Mouse (Mus musculus) megakaryocyte, embryonic 14.5 days (primary cell): Measurements from ENCODE around the gene Pafah1b1. TPM values are rescaled to one million over a fixed set of nuclear protein-coding genes. Genes with fewer than 3 reads are reported as not detected.

Experiments used
- H3K27me3 ChIP-seq: replicated peaks from 2 replicates; pipeline ENCODE3; 2012; ENCODE audit warnings: inconsistent platforms
- H3K36me3 ChIP-seq: replicated peaks from 2 replicates; pipeline ENCODE3; 2012; ENCODE audit warnings: low read length, inconsistent platforms, mixed read lengths
- H3K4me1 ChIP-seq: 2 replicates; pipeline ENCODE4 v1.6.1; 2012; ENCODE audit warnings: inconsistent platforms
- H3K4me3 ChIP-seq: replicated peaks from 2 replicates; pipeline ENCODE3; 2012; ENCODE audit warnings: moderate library complexity, mild to moderate bottlenecking, inconsistent platforms
- H3K9me3 ChIP-seq: 2 replicates; pipeline ENCODE4 v1.6.1; 2012; ENCODE audit warnings: inconsistent platforms
- FLI1 ChIP-seq: IDR thresholded peaks from 2 replicates; pipeline ENCODE4 v1.6.1; 2012; ENCODE audit warnings: low read length, inconsistent platforms, mixed read lengths
- GATA1 ChIP-seq: IDR thresholded peaks from 3 replicates; pipeline ENCODE4 v1.6.1; 2012; ENCODE audit warnings: mixed read lengths, low read length, inconsistent platforms, borderline replicate concordance
- polyA plus RNA-seq: library from polyadenylated mRNA; stranded (reverse); fragments of >175 nt; gene quantifications from 2 replicates; pipeline ENCODE4 v1.2.3, GENCODE M21; 2012; ENCODE audit warnings: low replicate concordance; ENCODE audit not compliant: insufficient read depth

The Pafah1b1 gene
- 10.5 and 11.5 TPM in 2 replicates for polyA plus RNA-seq

DNA sequence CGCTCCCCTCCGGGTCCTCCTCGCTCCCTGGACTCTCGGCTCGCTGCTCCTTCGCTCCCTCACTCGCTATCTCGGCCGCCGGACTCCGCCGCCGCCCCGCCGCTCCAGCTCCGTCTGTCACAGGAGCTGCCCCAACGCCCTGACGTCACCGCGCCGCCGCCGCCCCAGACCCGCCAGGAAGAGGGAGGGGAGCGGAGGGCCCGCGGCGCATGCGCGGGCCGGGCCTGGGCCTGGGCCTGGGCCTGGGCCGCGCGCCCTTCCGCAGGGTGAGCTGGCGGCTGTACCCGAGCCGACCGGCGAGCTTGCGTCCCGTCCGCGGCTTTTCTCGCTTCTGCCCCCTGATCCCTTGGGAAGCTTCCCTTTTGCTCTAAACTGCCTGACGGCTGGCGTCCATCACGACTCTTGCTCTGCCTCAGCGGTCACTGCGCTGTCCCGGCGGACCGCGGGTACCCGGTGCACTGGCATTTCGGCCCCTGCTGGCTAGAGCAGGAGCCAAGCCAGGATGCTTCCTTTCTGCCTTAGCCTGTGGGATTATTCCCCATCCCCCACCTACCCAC is at the start of gene Pafah1b1:
Gene Pafah1b1, minus strand, starts transcription at position 436 of the 557 bp plus-strand sequence.
- Histone ChIP-seq H3K9me3 (no peaks in the 10 kb centered on the region), H3K4me1 (peaks cover 33% of the 10 kb centered on the region), H3K36me3 (peaks cover 5% of the 10 kb centered on the region), H3K27me3 (no peaks in the 10 kb centered on the region), H3K4me3 (peak within 1 kb of the TSS; percentile 99)
- TF ChIP-seq FLI1 = no peak

DNA sequence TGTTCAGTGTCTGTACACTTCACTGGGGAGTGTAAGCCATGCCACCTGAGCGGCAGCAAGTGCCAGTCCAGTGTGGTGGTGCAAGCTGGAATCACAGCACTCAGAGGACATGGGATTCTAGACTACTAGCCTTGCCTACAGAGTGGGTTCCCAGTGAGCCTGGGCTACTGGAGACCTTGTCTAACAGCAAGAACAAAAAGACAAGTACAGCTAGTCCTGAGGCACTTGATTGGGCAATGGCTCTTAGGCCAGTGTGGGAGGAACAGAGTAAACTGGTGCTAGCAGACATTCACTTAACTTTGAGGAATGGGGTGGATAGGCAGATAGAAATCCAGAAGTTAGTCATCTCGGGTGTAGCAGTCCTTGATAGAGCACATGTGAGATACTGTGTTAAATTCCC is 47.9 kb upstream of the Pafah1b1 start:
- TF ChIP-seq FLI1 (no peak), GATA1 (no peak)
- H3K36me3 ChIP-seq = peaks cover 48% of the 10 kb centered on the region
- H3K4me3 ChIP-seq = peak overlapping the region; percentile 5
- H3K4me1 ChIP-seq = peaks cover 35% of the 10 kb centered on the region
- no peaks in the 10 kb centered on the region for H3K9me3 ChIP-seq
- H3K27me3 ChIP-seq = no peaks in the 10 kb centered on the region

GRCm38 (mm10) chr11:74771650-74772049 is 47.2 kb upstream of the Pafah1b1 start:
- peaks cover 2% of the 10 kb centered on the region for H3K27me3 ChIP-seq
- peaks cover 41% of the 10 kb centered on the region for H3K36me3 ChIP-seq
- peak overlapping the region; percentile 96 for H3K4me3 ChIP-seq
- no peaks in the 10 kb centered on the region for H3K9me3 ChIP-seq
- TF ChIP-seq FLI1 (no peak), GATA1 (no peak)
- peaks cover 35% of the 10 kb centered on the region for H3K4me1 ChIP-seq

- no peaks in the 10 kb centered on the region for H3K9me3 ChIP-seq
- peaks cover 37% of the 10 kb centered on the region for H3K36me3 ChIP-seq
- peak overlapping the region; percentile 96 for H3K4me3 ChIP-seq
- H3K4me1 ChIP-seq = peaks cover 35% of the 10 kb centered on the region
- peaks cover 2% of the 10 kb centered on the region for H3K27me3 ChIP-seq
- no peak for TF ChIP-seq FLI1
- no peak for TF ChIP-seq GATA1
Measured at GRCm38 (mm10) chr11:74771234-74771633, 46.8 kb upstream of the Pafah1b1 start.

- TF ChIP-seq FLI1 (no peak), GATA1 (no peak)
- no peaks in the 10 kb centered on the region for H3K9me3 ChIP-seq
- H3K4me1 ChIP-seq = peaks cover 35% of the 10 kb centered on the region
- peaks cover 32% of the 10 kb centered on the region for H3K36me3 ChIP-seq
- H3K4me3 ChIP-seq = peak within 1 kb of the TSS; percentile 96
- peaks cover 2% of the 10 kb centered on the region for H3K27me3 ChIP-seq
Measured at GRCm38 (mm10) chr11:74770595-74771207, 46.2 kb upstream of the Pafah1b1 start, which contains the start of gene Mettl16. Mettl16 (plus strand) TSS chr11:74770830.

DNA sequence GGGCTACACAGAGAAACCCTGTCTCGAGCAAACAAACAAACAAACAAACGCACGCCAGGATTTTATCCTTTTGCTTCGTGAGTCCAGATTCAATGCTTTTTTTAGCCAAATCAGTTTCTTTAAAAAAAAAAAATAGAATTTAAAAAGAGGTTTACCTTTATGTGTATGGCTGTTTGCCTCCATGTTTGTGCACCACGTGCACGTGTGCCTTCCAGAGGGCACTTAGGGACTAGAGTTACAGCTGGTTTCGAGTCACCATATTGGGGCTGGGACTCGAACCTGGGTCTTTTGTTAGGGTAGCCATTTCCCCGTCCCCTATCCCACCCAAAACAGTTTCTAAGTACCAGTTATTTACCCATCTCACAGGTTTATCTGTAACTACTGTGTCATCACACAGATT is 45.6 kb upstream of the Pafah1b1 start:
- Histone ChIP-seq H3K4me1 (peaks cover 35% of the 10 kb centered on the region), H3K27me3 (peaks cover 2% of the 10 kb centered on the region), H3K9me3 (no peaks in the 10 kb centered on the region), H3K36me3 (peaks cover 26% of the 10 kb centered on the region), H3K4me3 (peak overlapping the region; percentile 96)
- TF ChIP-seq FLI1 (no peak), GATA1 (no peak)

DNA sequence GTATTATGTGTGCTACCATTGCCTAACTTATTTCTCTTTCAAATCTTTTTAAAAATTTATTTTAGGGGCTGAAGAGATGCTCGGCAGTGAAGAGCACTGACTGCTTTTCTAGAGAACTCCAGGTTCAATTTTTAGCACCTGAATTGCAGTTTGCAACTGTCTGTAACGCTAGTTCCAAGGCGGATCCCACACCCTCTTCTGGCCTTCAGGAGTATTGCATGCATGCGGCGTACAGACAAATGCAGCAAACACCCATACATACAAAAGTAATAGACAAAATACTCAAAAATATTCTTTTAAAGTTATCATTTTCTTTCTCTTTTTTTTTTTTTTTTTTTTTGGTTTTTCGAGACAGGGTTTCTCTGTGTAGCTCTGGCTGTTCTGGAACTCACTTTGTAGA is 43.6 kb upstream of the Pafah1b1 start:
- H3K4me3 ChIP-seq = no peak overlapping the region
- peaks cover 6% of the 10 kb centered on the region for H3K36me3 ChIP-seq
- H3K4me1 ChIP-seq = peaks cover 36% of the 10 kb centered on the region
- H3K9me3 ChIP-seq = no peaks in the 10 kb centered on the region
- peaks cover 8% of the 10 kb centered on the region for H3K27me3 ChIP-seq
- TF ChIP-seq GATA1 = no peak
- no peak for TF ChIP-seq FLI1

DNA sequence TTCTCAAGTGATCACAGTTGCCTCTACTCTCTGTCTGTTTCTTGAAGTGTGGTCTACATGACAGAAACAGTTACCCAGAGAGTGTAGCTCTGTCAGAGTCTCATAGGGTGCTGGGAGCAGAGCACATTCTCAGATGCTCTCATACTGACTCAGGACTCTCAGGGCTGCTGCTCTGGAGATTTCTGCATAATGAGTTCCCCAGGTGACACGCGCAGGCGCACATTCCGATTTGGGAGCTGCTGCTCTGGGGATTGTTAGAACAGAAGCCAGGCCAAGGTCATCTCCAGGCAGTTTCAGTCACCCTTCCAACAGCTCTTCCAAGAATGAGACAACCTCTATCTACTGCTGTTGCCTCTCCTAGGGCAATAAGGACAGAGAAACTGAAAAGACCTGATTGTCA is 43.0 kb upstream of the Pafah1b1 start:
- TF ChIP-seq FLI1 (no peak), GATA1 (no peak)
- H3K27me3 ChIP-seq = peaks cover 10% of the 10 kb centered on the region
- no peak overlapping the region for H3K4me3 ChIP-seq
- H3K9me3 ChIP-seq = no peaks in the 10 kb centered on the region
- H3K36me3 ChIP-seq = peaks cover 2% of the 10 kb centered on the region
- H3K4me1 ChIP-seq = peaks cover 30% of the 10 kb centered on the region

DNA sequence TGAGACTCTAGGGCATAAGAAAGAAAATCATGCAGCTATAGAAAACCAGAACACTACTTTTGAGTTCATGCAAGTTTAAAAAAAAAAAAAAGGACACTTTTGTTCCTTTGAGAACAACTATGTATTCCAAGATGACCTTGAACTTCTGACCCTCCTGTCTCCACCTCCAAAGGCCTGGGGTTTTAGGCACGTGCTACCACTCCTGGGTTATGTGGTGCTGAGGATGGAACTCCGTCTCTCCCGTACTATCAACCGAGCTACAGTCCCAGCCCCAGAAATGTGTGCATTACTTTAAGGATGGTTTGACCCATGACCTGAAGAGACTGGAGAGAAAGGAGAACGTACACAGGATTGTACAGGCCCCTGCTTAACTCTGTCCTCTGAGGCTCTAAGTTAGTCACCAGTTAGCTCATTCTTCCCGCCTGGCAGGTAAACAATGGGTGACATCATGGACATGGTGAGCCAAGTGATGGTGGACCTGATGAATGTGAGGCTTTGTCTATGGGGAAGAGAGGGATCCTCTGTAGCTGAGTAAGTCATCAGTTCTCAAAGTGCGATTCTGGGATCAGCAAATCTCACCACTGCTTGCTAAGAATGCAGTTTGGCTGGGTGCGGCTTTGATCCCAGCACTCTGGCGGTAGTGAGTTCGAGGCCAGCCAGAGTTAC is 39.6 kb upstream of the Pafah1b1 start:
- TF ChIP-seq GATA1 (no peak), FLI1 (no peak)
- no peaks in the 10 kb centered on the region for H3K36me3 ChIP-seq
- H3K4me1 ChIP-seq = 0 out of 2 replicates have a peak, but pooled peaks cover 4% of the 10 kb centered on the region
- no peaks in the 10 kb centered on the region for H3K9me3 ChIP-seq
- H3K4me3 ChIP-seq = no peak overlapping the region
- H3K27me3 ChIP-seq = peaks cover 14% of the 10 kb centered on the region

DNA sequence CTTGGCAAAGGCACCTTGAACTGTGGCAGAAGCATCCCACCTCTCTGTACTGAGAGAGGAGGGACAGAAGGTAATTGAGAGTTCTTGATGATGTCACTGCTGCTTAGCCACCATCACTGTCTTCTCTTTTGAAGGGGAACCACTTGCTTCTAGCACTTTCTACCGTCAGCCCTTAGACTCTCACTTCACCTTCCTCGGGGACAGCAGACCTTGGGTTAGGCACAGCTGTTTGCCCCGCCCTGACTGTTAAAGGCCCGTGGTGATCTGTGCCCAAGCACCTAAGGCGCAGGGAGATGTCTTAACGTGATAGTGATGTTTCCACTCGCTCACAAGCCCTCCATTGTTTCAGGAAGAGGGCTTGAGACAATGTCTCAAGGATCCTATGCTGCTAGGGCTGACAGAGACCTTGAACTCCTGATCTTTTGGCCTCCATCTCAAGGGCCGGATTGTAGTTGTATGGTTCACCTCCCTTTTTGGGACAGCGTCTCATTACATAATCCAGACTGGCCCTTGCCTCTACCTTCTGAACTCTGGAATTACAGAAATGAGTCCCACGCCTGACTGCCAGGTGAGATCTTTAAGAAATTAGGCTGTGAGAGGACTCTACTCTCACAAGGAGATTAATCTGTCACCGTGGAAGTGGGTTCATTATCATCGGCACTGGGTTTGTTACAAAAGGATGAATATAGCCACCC is 36.7 kb upstream of the Pafah1b1 start:
- no peak for TF ChIP-seq FLI1
- TF ChIP-seq GATA1 = no peak
- H3K4me3 ChIP-seq = no peak overlapping the region
- H3K27me3 ChIP-seq = peaks cover 12% of the 10 kb centered on the region
- H3K4me1 ChIP-seq = 0 out of 2 replicates have a peak, but pooled peaks cover 4% of the 10 kb centered on the region
- no peaks in the 10 kb centered on the region for H3K9me3 ChIP-seq
- no peaks in the 10 kb centered on the region for H3K36me3 ChIP-seq
